In genomic region chr3:121643236-121643635, GRCm38 (mm10) we compare ENCODE assay signal across 10 mouse cellular contexts. TPM values are rescaled to one million over a fixed set of nuclear protein-coding genes. Genes with fewer than 3 reads are reported as not detected.
A peak's percentile ranks its signal among the peaks of the same experiment; 100 is the strongest.
DNase-seq lines count a peak whose midpoint lies in the region; ATAC-seq and TF ChIP-seq lines count a peak whose summit lies in the region.
"Had no signal": no experiment of that assay in that cellular context is flagged by ENCODE, and none has a peak within 500 bp of the region (broad histone marks: within the 10 kb centered on the region; RNA-seq: fewer than 3 reads in every experiment).

No protein-coding gene starts in this region.

- H3K4me2 ChIP-seq in heart, embryonic 11.5 days = no peak overlapping the region

- no peaks in the 10 kb centered on the region for H3K4me1 ChIP-seq in lung, adult 2 months (ENCODE audit: control insufficient read depth, insufficient read depth, low read length)
- peaks cover 3% of the 10 kb centered on the region for H3K4me1 ChIP-seq in cerebellum, adult 2 months (ENCODE audit: control insufficient read depth, insufficient read depth, low read length)
- peaks cover 13% of the 10 kb centered on the region for H3K4me1 ChIP-seq in heart, embryonic 11.5 days (ENCODE audit: control insufficient read depth, insufficient read depth, low read length)
- H3K4me1 ChIP-seq: megakaryocyte, embryonic 14.5 days had no signal

- TF ChIP-seq POLR2A in lung, adult 2 months (IDR thresholded peaks at IDR 0.05; ENCODE audit: borderline replicate concordance, extremely low read depth, low read depth, low read length) = no peak
- TF ChIP-seq POLR2A in cerebellum, adult 2 months (IDR thresholded peaks at IDR 0.05; ENCODE audit: borderline replicate concordance, insufficient read depth, low read length) = no peak

- DNase-seq in lung, adult 18-20 months = peak; percentile 46 to 65
- no peak for DNase-seq in lung, adult 2 months
- DNase-seq in cerebellum, adult 2 months = peak; percentile 30 to 63
- peak; percentile 53 for DNase-seq in lung, postnatal 25 days (ENCODE audit: low spot score)

- no peak overlapping the region for H3K4me3 ChIP-seq in lung, adult 2 months (replicated peaks; ENCODE audit: extremely low read depth, low read depth, low read length)
- H3K4me3 ChIP-seq in cerebellum, adult 2 months (replicated peaks; ENCODE audit: insufficient read depth, low read depth, low read length) = no peak overlapping the region
- no peak overlapping the region for H3K4me3 ChIP-seq in heart, embryonic 11.5 days (ENCODE audit: low read depth, low read length)
- H3K4me3 ChIP-seq: megakaryocyte, embryonic 14.5 days had no signal

- no peak overlapping the region for H3K27ac ChIP-seq in cerebellum, adult 2 months (ENCODE audit: insufficient read depth, low read length)
- no peak overlapping the region; the same call in 1 of the 2 replicates for H3K27ac ChIP-seq in heart, embryonic 11.5 days (ENCODE audit: low read depth, low read length)

- H3K27me3 ChIP-seq in cerebellum, adult 2 months (ENCODE audit: control insufficient read depth, insufficient read depth, low read length) = no peaks in the 10 kb centered on the region
- H3K27me3 ChIP-seq in heart, embryonic 11.5 days (ENCODE audit: control insufficient read depth, insufficient read depth, low read length) = no peaks in the 10 kb centered on the region

- H3K36me3 ChIP-seq in heart, embryonic 11.5 days (ENCODE audit: control insufficient read depth, insufficient read depth, low read length) = no peaks in the 10 kb centered on the region

- no peak overlapping the region for H3K9ac ChIP-seq in heart, embryonic 11.5 days (ENCODE audit: low read depth, low read length)

- ATAC-seq in heart, embryonic 11.5 days (replicated peaks; ENCODE audit: insufficient number of reproducible peaks, low FRiP score, low TSS enrichment) = 0 out of 2 replicates have a peak, but pooled peaks have one; percentile 18
- no peak for ATAC-seq in CD4-positive, CD25-positive, alpha-beta regulatory T cell, adult 4 months
- ATAC-seq in megakaryocyte, adult 5-6 weeks (ENCODE audit: poor library complexity, severe bottlenecking) = no peak

- H3K9me3 ChIP-seq in heart, embryonic 11.5 days (replicated peaks; ENCODE audit: control insufficient read depth, low read length) = no peaks in the 10 kb centered on the region
- H3K9me3 ChIP-seq: megakaryocyte, embryonic 14.5 days had no signal

- 48% methylated on average over 8 of the region's 8 CpGs for WGBS in lung, adult 2 months
- 35% methylated on average over 8 of the region's 8 CpGs for WGBS in cerebellum, adult 2 months
- WGBS in heart, embryonic 11.5 days (ENCODE audit: insufficient replicate concordance) = 29% methylated on average over 8 of the region's 8 CpGs

- no peak for TF ChIP-seq CTCF in lung, adult 2 months (IDR thresholded peaks at IDR 0.05; ENCODE audit: insufficient read depth, low read length)
- no peak for TF ChIP-seq CTCF in cerebellum, adult 2 months (IDR thresholded peaks at IDR 0.05; ENCODE audit: borderline replicate concordance, insufficient read depth, low read depth, low read length)

RNA-seq across cellular contexts. Expression of gene 4930432M17Rik, which starts 27.3 kb away (rescaled TPM):
- polyA plus RNA-seq in lung, adult 2 months (2012; rRNA removed) = not detected in 2 replicates
- polyA plus RNA-seq in cerebellum, adult 2 months (2012; rRNA removed) = not detected in 2 replicates
- polyA plus RNA-seq in heart, embryonic 11.5 days (2014; fragmentation: Nextera tagmentation; extraction: Ambion mirVana) = not detected in 2 replicates
- polyA plus RNA-seq in CD4-positive, CD25-positive, alpha-beta regulatory T cell, adult 4 months (2017; shearing (Covaris generic)) = not detected
- total RNA-seq in megakaryocyte, adult 5-6 weeks (2015) = not detected in 2 replicates
- total RNA-seq in megakaryocyte, adult 5-6 weeks (2017) = not detected in 2 replicates
- total RNA-seq: layer of hippocampus, postnatal 10 days had no signal
- polyA plus RNA-seq: spleen, adult 2 months had no signal
